Mouse (Mus musculus): ENCODE data around the gene Foxj2. TPM values are rescaled to one million over a fixed set of nuclear protein-coding genes. Genes with fewer than 3 reads are reported as not detected.

Gene Foxj2
- total and polyA plus RNA-seq, 3 experiments, result 1.9 to 5.4 (median 2.5) TPM

DNA sequence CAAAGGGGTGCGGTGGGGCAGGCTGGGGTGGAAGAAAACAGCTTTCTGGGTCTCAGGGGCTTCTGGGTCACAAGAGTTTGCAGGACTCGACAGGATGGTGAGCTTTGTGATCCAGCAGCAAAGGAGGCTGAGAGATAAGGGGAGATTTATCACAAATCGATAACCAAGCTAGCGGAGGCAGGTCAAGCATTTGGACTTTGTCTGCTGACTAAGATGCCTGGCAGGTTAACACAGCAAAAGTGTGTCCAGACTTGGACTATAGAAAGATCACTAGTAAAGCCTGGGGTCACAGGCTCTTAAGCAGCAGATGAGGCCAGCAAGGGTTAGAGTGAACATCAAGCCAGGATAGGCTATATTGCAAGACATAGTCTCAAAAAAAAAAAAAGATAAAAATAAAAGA lies 38.5 kb upstream of the Foxj2 start:
- Histone ChIP-seq H3K27ac (ENCODE audit: insufficient read depth, low read depth) (no peak overlapping the region), H3K9me3 (replicated peaks; ENCODE audit: low read length) (no peaks in the 10 kb centered on the region), H3K27me3 (replicated peaks) (no peaks in the 10 kb centered on the region), H3K79me2 (replicated peaks; ENCODE audit: control insufficient read depth, extremely low read depth, insufficient read depth, poor library complexity, severe bottlenecking) (no peaks in the 10 kb centered on the region), H3K36me3 (replicated peaks in 1 of 2; ENCODE audit: control insufficient read depth in 1 of 2, insufficient read depth in 1 of 2, low read length in 1 of 2) (peaks cover 4 to 56% of the 10 kb centered on the region in 2 experiments), H3K9ac (ENCODE audit: insufficient read depth, low read depth) (no peak overlapping the region), H3K4me2 (ENCODE audit: insufficient read depth, low read depth, poor library complexity, severe bottlenecking) (no peak overlapping the region), H3K4me3 (replicated peaks in 1 of 3; ENCODE audit: low read depth in 2 of 3, low read length in 2 of 3, poor library complexity in 1 of 3) (no peak overlapping the region), H3K4me1 (ENCODE audit: control insufficient read depth in 1 of 2, insufficient read depth in 2 of 2) (peaks cover 0 to 14% of the 10 kb centered on the region in 2 experiments; a peak in 2 of 4 replicates)
- DNase-seq (ENCODE audit: extremely low read depth), result no peak
- no peak for TF ChIP-seq NRF1 (IDR thresholded peaks at IDR 0.05; ENCODE audit: low read depth, low read length)
- TF ChIP-seq ZC3H11A (IDR thresholded peaks at IDR 0.05; ENCODE audit: low read depth, low read length), result no peak
- no peak for TF ChIP-seq MEF2A (IDR thresholded peaks at IDR 0.05; ENCODE audit: borderline replicate concordance, low read depth, low read length)
- TF ChIP-seq TCF12 (IDR thresholded peaks at IDR 0.05; ENCODE audit: low read depth, low read length), result no peak
- dilution Hi-C loops (cut with MboI; ENCODE audit: extremely low pct_ligation_motif_present, extremely low pct_unique_long_range_greater_than_20kb, low sequenced_read_pairs), result no loop called here
- in situ Hi-C loops (cut with MboI; ENCODE audit: low pct_ligation_motif_present, low pct_unique_long_range_greater_than_20kb, low sequenced_read_pairs), result loop anchor here (25.0 kb wide), 1 partner anchor 119 kb away; no protein-coding TSS in a partner anchor

DNA sequence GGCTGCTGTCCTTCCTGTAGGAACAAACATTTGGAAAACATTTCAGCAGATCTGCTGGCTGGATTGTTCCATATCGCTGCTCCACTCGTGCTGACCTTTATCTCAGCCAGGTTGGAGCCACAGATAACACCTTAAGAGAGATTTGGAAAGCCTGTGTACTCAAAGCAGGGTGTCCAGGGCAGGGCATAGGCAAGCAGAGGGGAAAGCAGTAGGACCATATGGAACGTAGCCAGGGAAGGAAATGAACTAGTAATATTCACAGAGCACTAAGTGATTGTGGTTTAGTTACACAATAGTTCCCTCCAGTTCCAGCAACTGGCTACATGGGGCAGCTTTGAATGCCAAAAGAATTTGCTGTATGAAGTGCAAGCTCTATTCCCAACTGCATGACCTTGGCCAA lies 37.5 kb upstream of the Foxj2 start:
- Histone ChIP-seq H3K27ac (ENCODE audit: insufficient read depth, low read depth) (no peak overlapping the region), H3K79me2 (replicated peaks; ENCODE audit: control insufficient read depth, extremely low read depth, insufficient read depth, poor library complexity, severe bottlenecking) (no peaks in the 10 kb centered on the region), H3K4me3 (replicated peaks in 1 of 3; ENCODE audit: low read depth in 2 of 3, low read length in 2 of 3, poor library complexity in 1 of 3) (no peak overlapping the region), H3K27me3 (replicated peaks) (no peaks in the 10 kb centered on the region), H3K4me2 (ENCODE audit: insufficient read depth, low read depth, poor library complexity, severe bottlenecking) (no peak overlapping the region), H3K36me3 (replicated peaks in 1 of 2; ENCODE audit: control insufficient read depth in 1 of 2, insufficient read depth in 1 of 2, low read length in 1 of 2) (peaks cover 4 to 51% of the 10 kb centered on the region in 2 experiments), H3K4me1 (ENCODE audit: control insufficient read depth in 1 of 2, insufficient read depth in 2 of 2) (peaks cover 0 to 14% of the 10 kb centered on the region in 2 experiments; a peak in 2 of 4 replicates), H3K9me3 (replicated peaks; ENCODE audit: low read length) (no peaks in the 10 kb centered on the region), H3K9ac (ENCODE audit: insufficient read depth, low read depth) (no peak overlapping the region)
- in situ Hi-C loops (cut with MboI; ENCODE audit: low pct_ligation_motif_present, low pct_unique_long_range_greater_than_20kb, low sequenced_read_pairs), result loop anchor here (25.0 kb wide), 1 partner anchor 120 kb away; no protein-coding TSS in a partner anchor
- dilution Hi-C loops (cut with MboI; ENCODE audit: extremely low pct_ligation_motif_present, extremely low pct_unique_long_range_greater_than_20kb, low sequenced_read_pairs), result no loop called here
- no peak for DNase-seq (ENCODE audit: extremely low read depth)
- no peak for TF ChIP-seq RCOR1 (conservative IDR thresholded peaks at IDR 0.05; ENCODE audit: low read depth, low read length)
- TF ChIP-seq POLR2AphosphoS2 (IDR thresholded peaks at IDR 0.05; ENCODE audit: low read depth, low read length), result no peak
- no peak for TF ChIP-seq ZC3H11A (IDR thresholded peaks at IDR 0.05; ENCODE audit: low read depth, low read length)
- TF ChIP-seq CHD1 (IDR thresholded peaks at IDR 0.05; ENCODE audit: low read depth, low read length), result no peak
- no peak for TF ChIP-seq USF1 (IDR thresholded peaks at IDR 0.05; ENCODE audit: low read depth, low read length)
- TF ChIP-seq E2F4 (IDR thresholded peaks at IDR 0.05; ENCODE audit: insufficient replicate concordance, low read depth, low read length), result no peak
- TF ChIP-seq KAT2A (IDR thresholded peaks at IDR 0.05; ENCODE audit: insufficient replicate concordance, low read length), result no peak
- TF ChIP-seq POLR2A (IDR thresholded peaks at IDR 0.05; ENCODE audit: low read depth, low read length), result no peak
- no peak for TF ChIP-seq MYC (IDR thresholded peaks at IDR 0.05; ENCODE audit: low read depth, low read length)
- TF ChIP-seq NELFE (IDR thresholded peaks at IDR 0.05; ENCODE audit: low read depth, low read length), result no peak
- TF ChIP-seq NRF1 (IDR thresholded peaks at IDR 0.05; ENCODE audit: low read depth, low read length), result no peak
- no peak for TF ChIP-seq ZNF384 (IDR thresholded peaks at IDR 0.05; ENCODE audit: low read depth, low read length)
- no peak for TF ChIP-seq CTCF (conservative IDR thresholded peaks at IDR 0.05 in 1 of 2, IDR thresholded peaks at IDR 0.05 in 1 of 2; ENCODE audit: low read depth in 2 of 2, low read length in 2 of 2)
- TF ChIP-seq USF2 (conservative IDR thresholded peaks at IDR 0.05; ENCODE audit: low read depth, low read length), result no peak
- no peak for TF ChIP-seq MEF2A (IDR thresholded peaks at IDR 0.05; ENCODE audit: borderline replicate concordance, low read depth, low read length)
- TF ChIP-seq ZKSCAN1 (IDR thresholded peaks at IDR 0.05; ENCODE audit: borderline replicate concordance, low read depth, low read length), result no peak
- TF ChIP-seq JUN (IDR thresholded peaks at IDR 0.05; ENCODE audit: insufficient read depth, low read depth, low read length), result no peak
- TF ChIP-seq PAX5 (IDR thresholded peaks at IDR 0.05; ENCODE audit: low read length), result no peak
